Mouse (Mus musculus) neural tube, embryonic 12.5 days (tissue): ENCODE data around the gene Gm48551. TPM values are rescaled to one million over a fixed set of nuclear protein-coding genes. Genes with fewer than 3 reads are reported as not detected.

ENCODE experiments used
- ATAC-seq: fragments of 200-750 bp; cut with Nextera tagmentation; 2 replicates; pipeline ENCODE4 v1.8.0; 2017; ENCODE audit warnings: low read depth, mild to moderate bottlenecking, moderate TSS enrichment, moderate library complexity; ENCODE audit not compliant: low FRiP score
- H3K27ac ChIP-seq: fragments of 300-500 bp; sonication (generic); 2 replicates; pipeline ENCODE4 v1.5.1; 2016
- H3K27me3 ChIP-seq: fragments of 300-500 bp; sonication (generic); replicated peaks from 2 replicates; pipeline ENCODE4 v1.6.1; 2016; ENCODE audit warnings: mild to moderate bottlenecking
- H3K36me3 ChIP-seq: fragments of 300-500 bp; sonication (generic); 2 replicates; pipeline ENCODE4 v1.6.1; 2016; ENCODE audit warnings: mild to moderate bottlenecking
- H3K4me1 ChIP-seq: fragments of 300-500 bp; sonication (generic); 2 replicates; pipeline ENCODE4 v1.6.1; 2016
- H3K4me2 ChIP-seq: fragments of 300-500 bp; sonication (generic); replicated peaks from 2 replicates; pipeline ENCODE4 v1.6.1; 2016; ENCODE audit warnings: mild to moderate bottlenecking
- H3K4me3 ChIP-seq: fragments of 300-500 bp; sonication (generic); 2 replicates; pipeline ENCODE4 v1.5.1; 2016
- H3K9ac ChIP-seq: fragments of 300-500 bp; sonication (generic); 2 replicates; pipeline ENCODE4 v1.6.1; 2016; ENCODE audit warnings: mild to moderate bottlenecking
- H3K9me3 ChIP-seq: fragments of 300-500 bp; sonication (generic); 2 replicates; pipeline ENCODE4 v1.6.1; 2016; ENCODE audit warnings: mild to moderate bottlenecking
- WGBS: fragments of 180-500 bp; shearing (Covaris S2); methylation state at CpG from one replicate; pipeline ENCODE4 v1.1.7; 2016; 5-methylcytosine and 5-hydroxymethylcytosine counted together
- polyA plus RNA-seq: library from polyadenylated mRNA; unstranded; fragments of >200 nt; fragmentation: Nextera tagmentation; extraction: Ambion mirVana; gene quantifications from 2 replicates; pipeline ENCODE4 v1.2.1, GENCODE M21; 2016

Gene Gm48551
- polyA plus RNA-seq, 1 experiment from 2014 or later: 5.0 TPM

- no peaks in the 10 kb centered on the region for H3K9me3 ChIP-seq
- H3K4me2 ChIP-seq: peak overlapping the region; percentile 64
- H3K4me3 ChIP-seq: peak overlapping the region; percentile 31
- H3K36me3 ChIP-seq: peaks cover 7% of the 10 kb centered on the region; the same call in 1 of the 2 replicates
- ATAC-seq: peak; percentile 62
- WGBS: 0% methylated on average over 20 of the region's 26 CpGs
- peaks cover 71% of the 10 kb centered on the region for H3K4me1 ChIP-seq
- H3K27me3 ChIP-seq: no peaks in the 10 kb centered on the region
- H3K27ac ChIP-seq: peak overlapping the region; percentile 32; the same call in 1 of the 2 replicates
- peak overlapping the region; percentile 52 for H3K9ac ChIP-seq
Observed at GRCm38 (mm10) chr10:81416581-81417226, 32.4 kb downstream of the Gm48551 start.

GRCm38 (mm10) chr10:81417227-81418215, 33.3 kb downstream of the Gm48551 start:
- Histone ChIP-seq H3K4me3 (peak overlapping the region; percentile 31), H3K9me3 (no peaks in the 10 kb centered on the region), H3K4me1 (peaks cover 63% of the 10 kb centered on the region), H3K27me3 (no peaks in the 10 kb centered on the region), H3K9ac (peak overlapping the region; percentile 52), H3K4me2 (peak overlapping the region; percentile 64), H3K36me3 (0 out of 2 replicates have a peak, but pooled peaks cover 7% of the 10 kb centered on the region), H3K27ac (0 out of 2 replicates have a peak overlapping the region, but pooled peaks have one; percentile 32)
- 47% methylated on average over 12 of the region's 12 CpGs for WGBS
- no peak for ATAC-seq

GRCm38 (mm10) chr10:81418216-81419070, 34.2 kb downstream of the Gm48551 start:
- no peak overlapping the region for H3K4me3 ChIP-seq
- peaks cover 2% of the 10 kb centered on the region; the same call in 1 of the 2 replicates for H3K27me3 ChIP-seq
- 0 out of 2 replicates have a peak overlapping the region, but pooled peaks have one; percentile 21 for H3K9ac ChIP-seq
- H3K9me3 ChIP-seq: no peaks in the 10 kb centered on the region
- H3K27ac ChIP-seq: no peak overlapping the region
- peak overlapping the region; percentile 4; the same call in 1 of the 2 replicates for H3K4me2 ChIP-seq
- 39% methylated on average over 11 of the region's 11 CpGs for WGBS
- ATAC-seq: no peak
- H3K36me3 ChIP-seq: 0 out of 2 replicates have a peak, but pooled peaks cover 7% of the 10 kb centered on the region
- H3K4me1 ChIP-seq: peaks cover 57% of the 10 kb centered on the region

- H3K27ac ChIP-seq: no peak overlapping the region
- H3K4me1 ChIP-seq: peaks cover 54% of the 10 kb centered on the region
- no peak for ATAC-seq
- H3K36me3 ChIP-seq: 0 out of 2 replicates have a peak, but pooled peaks cover 7% of the 10 kb centered on the region
- H3K4me2 ChIP-seq: 0 out of 2 replicates have a peak overlapping the region, but pooled peaks have one; percentile 4
- H3K9ac ChIP-seq: 0 out of 2 replicates have a peak overlapping the region, but pooled peaks have one; percentile 21
- 92% methylated on average over 10 of the region's 10 CpGs for WGBS
- H3K9me3 ChIP-seq: no peaks in the 10 kb centered on the region
- no peak overlapping the region for H3K4me3 ChIP-seq
- peaks cover 11% of the 10 kb centered on the region for H3K27me3 ChIP-seq
Observed at GRCm38 (mm10) chr10:81419111-81419928, 35.1 kb downstream of the Gm48551 start.

GRCm38 (mm10) chr10:81420191-81420767, 36.0 kb downstream of the Gm48551 start:
- no peaks in the 10 kb centered on the region for H3K9me3 ChIP-seq
- 0 out of 2 replicates have a peak, but pooled peaks cover 7% of the 10 kb centered on the region for H3K36me3 ChIP-seq
- H3K4me1 ChIP-seq: peaks cover 54% of the 10 kb centered on the region
- ATAC-seq: no peak
- H3K4me3 ChIP-seq: no peak overlapping the region
- H3K27me3 ChIP-seq: peaks cover 20% of the 10 kb centered on the region
- H3K27ac ChIP-seq: no peak overlapping the region
- no peak overlapping the region for H3K4me2 ChIP-seq
- WGBS: 85% methylated on average over 40 of the region's 40 CpGs
- no peak overlapping the region for H3K9ac ChIP-seq

GRCm38 (mm10) chr10:81421041-81421796, 37.0 kb downstream of the Gm48551 start:
- no peak overlapping the region for H3K9ac ChIP-seq
- H3K27ac ChIP-seq: no peak overlapping the region
- H3K4me3 ChIP-seq: no peak overlapping the region
- H3K36me3 ChIP-seq: 0 out of 2 replicates have a peak, but pooled peaks cover 7% of the 10 kb centered on the region
- no peak overlapping the region for H3K4me2 ChIP-seq
- peaks cover 54% of the 10 kb centered on the region for H3K4me1 ChIP-seq
- 75% methylated on average over 4 of the region's 4 CpGs for WGBS
- H3K9me3 ChIP-seq: no peaks in the 10 kb centered on the region
- H3K27me3 ChIP-seq: peaks cover 30% of the 10 kb centered on the region
- ATAC-seq: no peak

GRCm38 (mm10) chr10:81421797-81422100, 37.5 kb downstream of the Gm48551 start:
- WGBS: 80% methylated on average over 5 of the region's 5 CpGs
- no peaks in the 10 kb centered on the region for H3K9me3 ChIP-seq
- ATAC-seq: no peak
- H3K9ac ChIP-seq: 0 out of 2 replicates have a peak overlapping the region, but pooled peaks have one; percentile 8
- no peak overlapping the region for H3K4me3 ChIP-seq
- H3K27ac ChIP-seq: no peak overlapping the region
- H3K36me3 ChIP-seq: 0 out of 2 replicates have a peak, but pooled peaks cover 7% of the 10 kb centered on the region
- no peak overlapping the region for H3K4me2 ChIP-seq
- peaks cover 54% of the 10 kb centered on the region for H3K4me1 ChIP-seq
- H3K27me3 ChIP-seq: peaks cover 35% of the 10 kb centered on the region

- Histone ChIP-seq H3K9me3 (no peaks in the 10 kb centered on the region), H3K27ac (no peak overlapping the region), H3K36me3 (0 out of 2 replicates have a peak, but pooled peaks cover 7% of the 10 kb centered on the region), H3K4me2 (no peak overlapping the region), H3K27me3 (peaks cover 40% of the 10 kb centered on the region), H3K9ac (no peak overlapping the region), H3K4me3 (no peak overlapping the region), H3K4me1 (peaks cover 54% of the 10 kb centered on the region)
- no peak for ATAC-seq
- 82% methylated on average over 6 of the region's 6 CpGs for WGBS
Observed at GRCm38 (mm10) chr10:81422191-81422590, 37.9 kb downstream of the Gm48551 start.

- Histone ChIP-seq H3K4me3 (no peak overlapping the region), H3K4me2 (no peak overlapping the region), H3K9ac (no peak overlapping the region), H3K9me3 (no peaks in the 10 kb centered on the region), H3K4me1 (peaks cover 50% of the 10 kb centered on the region), H3K27ac (no peak overlapping the region), H3K27me3 (peaks cover 45% of the 10 kb centered on the region), H3K36me3 (0 out of 2 replicates have a peak, but pooled peaks cover 7% of the 10 kb centered on the region)
- WGBS: 82% methylated on average over 3 of the region's 3 CpGs
- ATAC-seq: no peak
Observed at GRCm38 (mm10) chr10:81422661-81423217, 38.5 kb downstream of the Gm48551 start.
